Mouse (Mus musculus) frontal cortex, postnatal 36 days (tissue): ENCODE results near the gene Pacsin1.
A peak's percentile ranks its signal among the peaks of the same experiment; 100 is the strongest.
"Not testable (repeated sequence)": the region's sequence is repeated elsewhere in the genome, so short reads cannot be mapped to it uniquely, and the experiment has no call there.

Experiments used
- DNase-seq, 2 experiments: peaks; one replicate each; pipeline ENCODE4 v3.0.0; 2022; ENCODE audit warnings: low spot score in 2 of 2

Gene Pacsin1

DNA sequence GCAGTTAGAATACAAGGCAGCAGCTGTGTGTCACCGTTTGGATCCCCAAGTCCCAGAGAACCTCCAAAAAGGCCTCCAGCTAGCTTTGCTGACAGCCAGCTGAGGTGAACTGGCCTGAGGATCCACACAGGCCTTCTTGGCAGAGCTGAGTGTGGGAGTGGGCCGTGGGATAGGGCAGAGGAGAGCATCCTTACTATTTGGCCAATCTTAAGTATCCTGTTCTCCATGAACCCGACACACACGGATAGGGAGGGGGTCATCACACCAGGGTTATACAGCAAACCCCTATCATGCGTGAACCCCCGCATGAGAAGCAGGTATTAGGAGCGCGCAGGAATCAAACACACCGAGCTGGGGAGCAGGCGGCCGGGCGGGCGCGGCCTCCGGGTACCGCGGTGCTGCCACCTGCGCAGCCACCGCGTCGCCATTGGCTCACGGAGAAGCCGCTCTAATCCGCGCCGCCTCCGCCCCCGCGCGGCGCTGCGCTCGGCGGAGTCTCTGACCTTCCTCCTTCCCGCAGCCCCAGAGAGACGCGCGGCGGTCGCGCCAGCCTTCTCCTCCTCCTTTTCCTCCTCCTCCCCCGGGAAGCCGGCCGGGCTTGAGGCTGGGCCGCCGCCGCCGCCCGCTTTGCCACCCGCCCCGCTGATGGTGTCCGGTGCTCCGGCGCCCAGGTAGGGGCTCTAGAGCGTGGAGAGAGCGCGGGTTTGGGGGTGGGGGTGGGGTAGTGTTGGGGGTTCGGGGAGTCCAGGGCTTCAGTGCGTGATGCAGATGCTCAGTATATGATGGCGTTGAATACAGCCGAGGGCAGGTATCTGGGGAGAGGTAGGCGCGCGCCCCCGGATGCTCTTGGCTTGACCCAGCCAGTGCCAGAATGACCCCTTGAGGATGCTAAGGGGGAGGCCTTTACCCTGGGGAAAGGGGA lies at the start of gene Pacsin1:
Gene Pacsin1 (plus strand): TSS at position 421 of the 922 bp plus-strand sequence.
- DNase-seq = peak; percentile 78 to 82

DNA sequence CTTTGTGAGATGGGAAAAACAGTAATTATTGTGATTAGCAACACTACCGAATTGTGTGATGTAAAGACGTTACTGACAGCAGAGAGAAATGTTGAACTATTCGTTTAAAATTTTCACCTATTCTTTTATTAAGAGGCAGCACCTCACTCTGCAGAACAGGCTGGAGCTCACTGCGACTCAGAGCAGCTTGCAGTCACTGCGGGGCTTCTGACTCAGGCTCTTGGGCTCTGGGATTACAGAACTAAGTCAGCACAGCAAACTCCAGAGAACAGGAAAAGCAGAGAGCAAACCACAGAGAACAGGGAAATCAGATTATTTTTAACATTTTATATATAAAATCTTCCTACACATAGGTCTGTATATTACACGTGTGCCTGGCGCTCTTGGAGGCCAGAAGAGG lies 45.7 kb upstream of the Pacsin1 start:
- DNase-seq = no peak

DNA sequence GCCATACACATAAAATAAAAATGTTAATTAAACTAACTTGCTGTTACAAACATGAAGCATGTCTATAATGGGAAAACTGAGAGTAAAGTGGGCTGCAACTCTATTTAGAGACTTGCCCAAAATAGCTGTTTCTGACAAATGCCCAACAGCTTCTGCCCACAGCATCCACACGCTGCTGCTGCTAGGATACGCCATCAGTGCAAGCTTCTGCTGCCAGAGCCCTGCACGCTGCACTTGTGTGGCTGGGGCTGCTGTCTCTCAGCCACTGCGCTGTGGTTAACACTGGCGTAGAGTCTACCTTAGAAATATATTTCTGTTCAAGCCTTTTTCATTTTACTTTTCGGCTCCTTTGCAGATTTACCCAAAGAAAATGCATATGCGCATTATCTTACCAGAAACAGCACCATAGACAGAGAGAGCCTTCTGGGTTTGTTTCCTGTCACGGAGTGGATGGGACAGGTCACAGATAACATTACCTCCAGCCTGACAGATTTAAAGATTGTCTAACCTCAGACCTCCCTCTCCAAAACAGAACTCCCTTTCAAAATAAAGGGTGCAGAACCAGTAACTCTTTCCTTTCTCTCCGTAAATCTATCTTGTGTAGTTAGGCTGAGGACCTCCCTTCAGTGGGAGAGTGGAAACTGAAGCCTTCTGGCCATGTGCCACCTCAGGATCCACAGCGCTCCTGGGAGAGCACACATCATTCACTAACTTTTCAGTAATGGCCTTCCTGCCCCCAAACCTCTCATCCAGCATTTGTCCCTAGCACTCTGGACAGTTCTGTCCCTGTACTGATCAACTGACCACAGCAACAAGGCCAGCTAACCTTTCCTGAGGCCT lies 44.4 kb upstream of the Pacsin1 start:
- peak; percentile 65 to 91 for DNase-seq

DNA sequence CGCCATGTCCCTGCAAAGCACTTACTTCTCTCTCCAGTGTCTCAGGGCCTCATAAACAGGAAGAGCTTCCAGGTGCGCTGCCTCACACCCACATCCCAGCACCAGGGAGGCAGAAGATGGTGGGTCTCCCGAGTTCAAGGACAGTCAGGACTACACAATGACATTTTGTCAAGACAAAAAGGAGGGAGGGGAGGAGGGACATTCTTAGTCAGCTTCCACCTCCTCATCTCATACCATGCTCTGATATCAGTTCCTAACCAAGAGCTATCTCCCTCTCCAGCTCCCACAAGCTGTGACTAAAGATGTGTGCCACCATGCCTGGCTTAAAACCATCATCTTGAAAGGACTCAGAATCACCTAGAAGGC lies 43.8 kb upstream of the Pacsin1 start:
- DNase-seq = no peak

DNA sequence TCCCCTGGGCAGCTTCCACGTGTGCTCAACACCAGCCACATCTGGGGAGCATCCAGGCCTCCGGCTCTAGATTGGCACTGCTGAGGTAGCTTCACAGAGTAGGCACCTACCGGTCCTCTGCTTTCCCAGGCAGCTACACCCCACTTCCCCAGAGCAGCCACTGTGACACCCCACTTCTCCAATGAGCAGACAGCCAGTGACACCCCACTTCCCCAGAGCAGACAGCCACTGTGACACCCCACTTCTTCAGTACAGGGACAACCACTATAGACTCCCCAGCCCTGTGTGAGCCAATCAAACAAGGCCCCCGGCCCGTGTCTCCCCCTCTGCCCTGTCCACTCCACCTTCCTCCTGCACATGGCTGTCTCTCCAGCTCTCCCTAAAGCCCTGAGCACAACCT lies 43.3 kb upstream of the Pacsin1 start:
- no peak for DNase-seq

DNA sequence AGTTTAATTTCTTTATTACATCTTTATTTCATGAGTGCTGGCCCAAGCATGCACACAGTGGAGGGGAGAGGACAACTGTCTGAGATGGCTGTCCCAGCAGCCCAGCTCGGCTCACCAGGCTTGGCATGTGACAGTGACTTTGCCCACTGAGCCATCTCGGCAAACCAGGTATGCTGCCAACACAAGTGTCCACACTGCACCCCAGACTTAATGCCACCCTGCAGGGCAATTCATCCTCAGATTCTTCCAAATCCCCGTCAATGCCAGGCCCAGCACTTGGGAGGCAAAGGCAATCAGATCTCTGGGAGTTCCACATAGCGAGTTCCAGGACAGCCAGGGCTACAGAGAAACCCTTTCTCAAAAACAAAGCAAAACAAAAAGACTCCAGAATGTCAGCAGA lies 42.3 kb upstream of the Pacsin1 start:
- DNase-seq = no peak

DNA sequence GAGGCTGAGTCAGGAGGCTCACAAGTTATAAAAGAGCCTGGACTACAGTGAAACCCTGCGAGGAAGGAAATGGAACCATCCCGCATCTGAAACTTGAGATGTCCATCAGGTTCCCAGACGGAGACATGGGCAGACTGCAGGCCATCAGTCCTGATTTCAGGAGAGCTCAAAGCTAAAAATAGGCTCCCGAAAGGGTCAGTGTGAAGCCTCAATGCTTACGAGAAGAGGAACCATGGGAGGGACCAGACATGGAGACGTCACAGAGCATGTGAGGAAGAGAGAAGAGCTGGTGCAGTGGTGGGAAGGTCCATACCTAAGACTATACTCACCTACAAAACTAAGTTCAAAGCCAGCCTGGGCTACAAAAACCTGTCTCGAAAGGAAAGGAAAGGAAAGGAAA lies 39.9 kb upstream of the Pacsin1 start:
- no peak for DNase-seq

DNA sequence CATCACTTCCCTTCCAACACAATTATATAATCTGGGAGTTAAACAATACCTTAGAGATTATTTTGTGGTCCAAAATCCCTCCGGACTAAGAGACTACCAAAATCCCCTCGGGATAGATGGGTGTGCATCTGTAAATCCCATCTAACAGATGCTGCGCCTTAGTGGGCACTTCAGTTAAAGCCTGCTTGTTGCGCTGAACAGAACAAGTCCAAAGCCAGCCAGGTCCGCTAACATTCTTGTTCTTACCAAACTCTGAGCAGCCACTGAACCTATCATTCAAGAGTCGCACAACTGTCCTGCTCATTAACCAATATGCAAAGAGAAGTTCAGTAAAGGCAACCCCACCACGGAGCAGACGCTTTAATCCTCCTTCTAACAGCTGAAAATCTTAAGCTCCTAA lies 34.1 kb upstream of the Pacsin1 start:
- no peak for DNase-seq

DNA sequence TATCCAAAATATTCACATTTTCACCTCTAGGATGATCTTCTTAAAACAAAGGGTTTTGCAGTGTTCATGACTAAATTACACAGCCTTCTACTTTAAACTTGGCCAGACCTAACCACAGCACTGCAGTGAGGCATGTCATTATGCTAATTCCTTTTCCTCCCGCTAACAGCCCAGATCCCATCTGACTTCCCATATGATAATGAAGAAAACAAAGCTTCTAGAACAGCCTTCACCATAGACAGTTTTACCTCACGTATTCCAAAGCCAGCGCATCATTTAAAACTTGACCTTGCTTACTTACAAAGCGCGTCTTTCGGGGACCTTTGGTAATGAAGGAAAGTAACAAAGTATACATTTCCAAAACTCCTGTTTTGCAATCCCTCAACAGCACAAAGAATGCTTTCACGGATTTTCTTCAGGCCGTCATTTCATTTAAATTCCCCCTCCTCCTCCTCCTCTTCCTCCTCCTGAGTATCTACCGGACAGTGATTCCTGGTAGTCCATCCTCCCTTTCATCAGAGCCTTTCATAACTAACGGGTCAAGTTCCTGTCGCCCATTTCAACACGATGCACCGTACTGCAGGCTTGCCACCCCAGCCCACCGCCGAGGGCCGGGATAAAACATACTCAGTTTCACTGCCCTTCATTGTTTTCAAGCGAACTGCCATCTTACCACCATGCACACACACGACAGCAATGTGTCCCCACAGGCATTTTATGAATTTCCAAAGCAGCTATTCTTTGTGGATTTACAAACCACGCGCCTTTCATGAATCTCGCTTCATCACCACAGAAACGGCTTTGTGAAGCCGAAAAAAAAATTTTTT lies 33.4 kb upstream of the Pacsin1 start:
- DNase-seq = no peak

DNA sequence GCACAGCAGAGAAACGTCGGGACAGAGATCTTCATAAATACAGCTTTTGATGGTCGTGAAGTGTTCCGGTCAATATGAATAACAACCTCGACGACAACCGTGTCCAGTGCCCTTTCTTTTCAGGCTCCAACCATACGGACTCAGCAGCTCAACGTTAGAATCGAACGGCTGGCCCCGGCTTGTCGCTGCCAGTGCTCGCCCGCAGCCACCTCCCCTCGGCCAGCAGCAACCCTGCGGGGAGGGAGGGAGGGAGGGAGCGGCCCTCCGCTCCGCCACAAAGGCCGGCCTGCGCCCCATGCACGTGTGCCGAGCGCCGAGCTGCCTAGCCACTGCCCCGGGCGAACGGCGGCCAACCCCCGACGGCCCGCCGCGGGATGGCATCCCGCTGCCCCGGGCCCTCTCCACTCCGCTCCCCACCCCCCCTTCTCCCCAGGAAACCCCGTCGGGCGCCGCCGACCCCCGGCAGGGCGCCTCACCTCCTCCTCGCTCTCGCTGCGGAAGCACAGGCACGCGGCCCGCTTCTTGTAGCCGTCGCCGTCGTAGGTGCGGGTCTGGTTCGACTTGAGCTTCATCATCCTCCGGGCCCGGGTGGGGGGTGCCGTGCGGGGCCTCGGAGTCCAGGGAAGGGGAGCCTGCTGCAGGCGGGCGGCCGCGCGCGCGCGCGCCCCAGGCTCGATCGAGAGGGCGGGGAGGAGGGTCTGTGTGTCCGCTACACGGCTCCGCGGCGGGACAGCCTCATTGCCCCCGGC lies 32.5 kb upstream of the Pacsin1 start:
- peak in 1 of 2 experiments; percentile 37 for DNase-seq

DNA sequence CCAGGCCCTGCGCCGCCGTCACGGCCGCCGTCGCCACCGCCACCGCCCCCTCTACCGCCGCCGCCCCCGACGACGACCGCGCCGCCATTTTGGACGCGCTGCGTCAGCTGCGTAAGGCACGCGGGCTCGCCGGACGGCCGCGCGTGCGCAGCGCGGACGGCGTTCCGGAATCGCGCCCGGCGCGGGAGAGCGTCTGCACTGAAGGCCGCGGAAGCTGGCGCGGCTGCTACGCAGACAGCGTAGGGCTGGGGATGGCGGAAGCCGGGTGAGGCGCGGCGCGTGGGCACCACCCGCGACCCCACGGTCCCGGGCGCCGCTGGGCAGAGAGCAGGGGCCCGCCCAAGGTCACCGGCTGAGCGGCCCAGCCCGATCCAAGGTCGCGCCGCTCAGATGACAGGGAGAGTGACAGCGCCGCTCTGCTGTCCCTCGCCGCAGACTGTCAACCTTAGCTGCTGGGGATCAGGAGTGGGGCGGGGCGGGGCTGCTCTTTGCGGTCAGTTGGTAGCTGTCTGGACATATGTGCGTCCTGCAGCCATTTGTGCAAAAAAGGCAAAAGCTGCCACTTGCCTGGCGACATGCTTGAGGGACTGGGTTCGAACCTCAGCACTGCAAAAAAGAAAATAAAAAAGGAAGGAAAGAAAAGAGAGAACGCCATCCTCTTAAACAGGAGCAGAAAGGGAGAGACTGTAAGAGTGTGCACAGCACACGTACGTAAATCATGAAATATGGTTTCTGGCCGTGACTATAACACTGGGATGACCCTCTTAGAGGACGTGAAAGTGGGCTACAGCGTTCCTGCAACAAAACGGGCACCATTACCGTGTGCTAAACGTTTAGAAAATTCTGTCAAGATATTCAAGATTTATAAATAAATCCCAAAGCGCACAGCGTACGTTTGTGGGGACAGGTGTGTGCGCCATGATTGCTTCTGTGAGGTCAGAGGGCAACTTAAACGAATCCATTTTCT lies 31.7 kb upstream of the Pacsin1 start, which contains the start of gene Nudt3:
Gene Nudt3 (minus strand): TSS at position 136 of the 967 bp plus-strand sequence.
- DNase-seq = peak; percentile 90 to 91

DNA sequence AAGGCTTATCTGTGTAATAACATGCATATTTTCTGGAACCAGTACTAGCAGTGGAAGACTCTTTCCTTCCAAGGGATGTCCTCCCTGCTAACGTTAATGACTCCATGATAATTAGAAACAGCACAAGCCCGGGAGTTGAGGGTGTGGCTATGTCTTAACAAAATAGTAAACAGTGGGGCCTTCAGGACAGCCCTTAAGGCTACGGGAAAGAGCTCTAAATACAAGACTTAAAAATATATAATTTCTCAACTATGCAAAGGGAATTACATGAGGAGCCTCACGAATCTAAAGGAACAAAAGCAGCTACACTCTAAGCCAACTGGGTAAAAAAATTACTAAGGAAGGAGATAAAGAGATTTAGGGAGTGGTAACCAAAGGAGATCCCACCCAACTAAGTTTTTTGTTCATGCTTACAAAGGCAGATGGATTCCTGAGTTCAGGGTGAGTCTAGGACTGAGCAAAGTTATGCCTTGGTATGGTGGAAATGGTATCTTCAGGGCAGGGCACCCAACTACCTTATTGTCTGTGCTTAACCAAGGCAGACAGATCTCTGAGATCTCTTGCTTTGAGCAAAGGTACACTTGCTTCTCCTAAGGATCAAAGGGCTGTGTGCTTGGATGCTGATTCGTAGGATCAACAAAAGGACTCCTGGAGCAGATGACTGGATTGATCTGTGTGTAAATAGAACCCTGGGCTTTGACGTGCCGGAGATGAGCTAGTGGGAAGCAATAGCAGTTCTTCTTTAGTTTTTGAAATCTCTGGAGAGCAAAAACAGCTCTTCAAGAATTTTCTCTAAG lies 29.7 kb upstream of the Pacsin1 start:
- DNase-seq = no peak

DNA sequence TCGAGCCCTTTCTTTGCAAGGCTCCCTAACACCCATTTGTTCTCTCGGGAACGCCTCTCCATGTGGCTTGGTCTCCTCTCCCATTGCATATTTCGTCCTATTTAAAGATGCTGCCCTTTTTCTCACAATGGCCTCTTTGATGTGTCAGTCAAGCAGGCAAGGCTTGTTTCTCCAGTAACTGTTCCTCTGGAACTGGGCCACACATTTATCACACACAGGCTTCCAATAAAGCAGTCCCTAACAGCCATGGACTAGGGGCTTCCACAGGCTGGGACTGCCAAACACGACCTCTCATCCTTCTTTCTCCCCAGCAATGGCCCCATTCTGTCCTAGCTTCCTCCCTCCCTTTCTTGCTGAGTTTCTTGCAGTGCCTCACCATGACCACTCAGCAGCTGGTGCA lies 28.6 kb upstream of the Pacsin1 start:
- DNase-seq = no peak

DNA sequence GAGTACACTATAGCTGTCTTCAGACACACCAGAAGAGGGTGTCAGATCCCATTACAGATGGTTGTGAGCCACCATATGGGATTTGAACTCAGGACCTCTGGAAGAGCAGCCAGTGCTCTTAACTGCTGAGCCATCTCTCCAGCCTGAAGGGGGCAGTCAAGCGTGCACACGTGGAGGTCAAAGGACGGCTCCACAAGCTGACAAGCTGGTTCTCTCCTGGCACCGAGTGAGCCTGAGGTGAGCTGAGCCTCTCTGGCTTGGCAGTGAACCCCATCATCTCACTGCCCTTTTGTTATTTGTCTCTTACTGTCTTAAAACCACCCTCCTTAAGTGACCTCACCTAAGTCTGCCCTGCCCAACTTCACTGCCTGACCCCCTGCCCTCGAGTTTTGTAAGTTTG lies 27.9 kb upstream of the Pacsin1 start:
- no peak for DNase-seq

DNA sequence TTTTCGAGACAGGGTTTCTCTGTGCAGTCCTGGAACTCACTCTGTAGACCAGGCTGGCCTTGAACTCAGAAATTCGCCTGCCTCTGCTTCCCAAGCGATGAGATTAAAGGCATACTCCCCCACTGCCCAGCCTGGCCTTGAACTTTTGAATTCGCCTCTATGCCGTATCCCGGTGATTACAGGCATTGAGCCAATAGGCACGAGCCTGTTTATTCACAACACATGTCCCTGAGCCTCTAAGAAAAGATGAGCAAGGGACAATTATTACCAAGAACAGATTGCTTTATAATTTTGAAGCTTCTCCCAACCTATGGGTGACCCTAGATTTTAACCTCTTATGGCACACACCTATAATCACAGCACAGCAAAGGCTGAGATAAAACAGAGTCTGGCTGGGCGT lies 26.9 kb upstream of the Pacsin1 start:
- DNase-seq = no peak

DNA sequence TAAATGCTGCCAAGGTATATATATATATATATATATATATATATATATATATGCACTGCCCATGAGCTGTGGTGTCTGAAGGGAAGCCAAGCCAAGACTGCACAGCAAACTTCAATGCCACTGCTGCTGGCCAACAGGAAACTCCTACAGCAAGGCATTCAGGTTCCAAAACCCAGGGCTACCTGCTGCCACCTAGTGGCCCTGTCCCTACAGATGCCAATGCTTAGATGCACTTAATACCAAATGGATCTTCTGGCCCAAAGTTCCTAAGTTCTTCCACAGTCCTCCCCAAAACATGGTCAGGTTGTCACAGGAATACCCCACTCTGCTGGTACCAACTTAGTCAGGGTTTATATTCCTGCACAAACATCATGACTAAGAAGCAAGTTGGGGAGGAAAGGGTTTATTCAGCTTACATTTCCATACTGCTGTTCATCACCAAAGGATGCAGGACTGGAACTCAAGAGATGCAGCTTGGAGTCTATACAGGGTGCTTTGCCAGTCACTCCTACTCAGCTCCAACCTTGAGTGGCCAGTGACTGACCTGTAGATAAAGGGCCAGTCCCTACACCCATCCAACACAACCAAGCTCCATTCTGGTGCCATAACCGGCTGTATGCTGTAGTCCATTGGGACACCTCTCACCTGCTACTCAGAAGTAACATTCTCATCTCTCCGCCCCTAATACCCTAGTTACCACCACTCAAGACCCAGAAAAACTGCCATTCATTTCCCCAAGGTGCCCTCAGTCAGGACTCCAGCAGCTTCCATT lies 25.9 kb upstream of the Pacsin1 start:
- DNase-seq = peak; percentile 80 to 86

DNA sequence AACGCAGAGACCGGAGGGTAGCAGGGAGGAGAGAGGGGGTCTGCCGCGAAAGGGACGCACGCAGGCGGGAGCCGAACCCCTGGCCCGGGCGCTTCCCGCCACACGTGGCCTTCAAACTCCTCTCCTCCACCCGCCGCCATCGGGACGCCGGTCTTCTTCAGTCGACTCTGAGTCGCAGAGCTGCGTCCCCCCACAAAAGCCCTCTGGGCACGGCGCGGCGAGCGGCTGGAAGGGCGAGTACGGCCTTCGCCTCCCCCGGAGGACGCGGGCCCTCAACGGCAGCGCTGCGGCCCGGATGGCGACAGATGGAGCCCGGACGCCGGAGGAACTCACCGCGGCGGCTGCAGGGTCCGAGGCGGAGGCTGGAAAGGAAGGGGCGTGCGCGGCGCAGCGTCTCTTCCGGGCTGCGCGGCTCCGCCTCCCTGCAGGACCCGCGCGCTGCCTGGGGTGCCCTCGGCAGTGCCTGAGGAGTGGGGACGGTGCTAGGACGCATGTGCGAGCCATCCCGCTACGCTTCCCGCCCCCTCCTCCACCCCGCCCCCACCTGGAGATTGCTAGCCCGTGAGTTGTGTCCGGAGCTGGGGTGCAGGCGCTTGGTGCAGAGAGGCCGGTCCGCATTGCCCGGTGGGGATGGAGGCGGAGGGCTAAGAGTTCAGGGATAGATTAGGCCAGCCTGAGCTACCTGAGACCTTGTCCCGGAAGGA lies 20.3 kb upstream of the Pacsin1 start, which contains the start of gene RPS10-NUDT3:
Gene RPS10-NUDT3 (minus strand): TSS at position 352 of the 704 bp plus-strand sequence.
- peak; percentile 88 for DNase-seq

DNA sequence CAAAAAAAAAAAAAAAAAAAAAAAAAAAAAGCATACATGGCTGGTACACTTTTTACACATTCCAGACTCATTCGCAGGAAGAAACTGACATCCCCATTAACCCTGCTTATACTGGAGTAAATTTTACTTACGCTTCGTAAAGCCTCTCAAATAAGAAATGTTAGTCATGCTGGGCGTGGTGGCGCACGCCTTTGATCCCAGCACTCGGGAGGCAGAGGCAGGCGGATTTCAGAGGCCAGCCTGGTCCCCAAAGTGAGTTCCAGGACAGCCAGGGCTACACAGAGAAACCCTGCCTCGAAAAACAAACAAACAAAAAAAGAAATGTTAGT lies 19.8 kb upstream of the Pacsin1 start:
- not testable (repeated sequence) for DNase-seq
